Mouse (Mus musculus) stomach, embryonic 14.5 days (tissue): ENCODE measurements around the gene Bves. TPM values are rescaled to one million over a fixed set of nuclear protein-coding genes. Genes with fewer than 3 reads are reported as not detected.
"Not testable (repeated sequence)": the region's sequence is repeated elsewhere in the genome, so short reads cannot be mapped to it uniquely, and the experiment has no call there.

ENCODE experiments used
- ATAC-seq: fragments of 200-750 bp; cut with Nextera tagmentation; 2 replicates; pipeline ENCODE4 v1.8.0; 2017; ENCODE audit warnings: low read depth, moderate TSS enrichment; ENCODE audit not compliant: insufficient number of reproducible peaks, insufficient read depth, low FRiP score
- H3K27ac ChIP-seq: fragments of 300-500 bp; sonication (generic); 2 replicates; pipeline ENCODE4 v1.5.1; 2014; ENCODE audit warnings: mild to moderate bottlenecking, low read length, moderate library complexity, mixed read lengths
- H3K27me3 ChIP-seq: fragments of 300-500 bp; sonication (generic); 2 replicates; pipeline ENCODE4 v1.6.1; 2014; ENCODE audit warnings: low read length, control low read depth, mixed read lengths; ENCODE audit not compliant: control insufficient read depth, insufficient read depth
- H3K36me3 ChIP-seq: fragments of 300-500 bp; sonication (generic); 2 replicates; pipeline ENCODE4 v1.6.1; 2014; ENCODE audit warnings: mild to moderate bottlenecking, control low read depth, low read length, moderate library complexity, mixed read lengths; ENCODE audit not compliant: control insufficient read depth, insufficient read depth
- H3K4me1 ChIP-seq: fragments of 300-500 bp; sonication (generic); 2 replicates; pipeline ENCODE4 v1.6.1; 2014; ENCODE audit warnings: low read length, control low read depth, mixed read lengths; ENCODE audit not compliant: control insufficient read depth, insufficient read depth
- H3K4me2 ChIP-seq: fragments of 300-500 bp; sonication (generic); replicated peaks from 2 replicates; pipeline ENCODE4 v1.6.1; 2014; ENCODE audit warnings: low read depth, low read length, control low read depth
- H3K4me3 ChIP-seq: fragments of 300-500 bp; sonication (generic); 2 replicates; pipeline ENCODE4 v1.5.1; 2014; ENCODE audit warnings: low read depth, low read length, control low read depth
- H3K9ac ChIP-seq: fragments of 300-500 bp; sonication (generic); replicated peaks from 2 replicates; pipeline ENCODE4 v1.6.1; 2014; ENCODE audit warnings: low read depth, mild to moderate bottlenecking, control low read depth, low read length, moderate library complexity, mixed read lengths
- H3K9me3 ChIP-seq: fragments of 300-500 bp; sonication (generic); 2 replicates; pipeline ENCODE4 v1.6.1; 2016; ENCODE audit warnings: low read depth, low read length, control low read depth; ENCODE audit not compliant: control insufficient read depth
- WGBS: fragments of 180-500 bp; shearing (Covaris S2); extraction: QIAGEN DNeasy Blood & Tissue Kit; methylation state at CpG from one replicate; pipeline ENCODE4 v1.1.7; 2014; 5-methylcytosine and 5-hydroxymethylcytosine counted together
- polyA plus RNA-seq: library from polyadenylated mRNA; unstranded; fragments of >200 nt; fragmentation: Nextera tagmentation; extraction: Ambion mirVana; gene quantifications from 2 replicates; pipeline ENCODE4 v1.2.1, GENCODE M21; 2014

Gene Bves
- polyA plus RNA-seq = 6.0 and 7.4 TPM in 2 replicates

GRCm38 (mm10) chr10:45335434-45336422 is at the start of gene Bves:
TSS of gene Bves (plus strand) at chr10:45335772.
- no peaks in the 10 kb centered on the region for H3K4me1 ChIP-seq
- H3K4me2 ChIP-seq = peak within 1 kb of the TSS; percentile 90
- H3K27ac ChIP-seq = no peak within 1 kb of the TSS
- WGBS = 1% methylated on average over 107 of the region's 116 CpGs
- peak; percentile 87 for ATAC-seq
- 0 out of 2 replicates have a peak, but pooled peaks cover 7% of the 10 kb centered on the region for H3K27me3 ChIP-seq
- no peaks in the 10 kb centered on the region for H3K36me3 ChIP-seq
- H3K4me3 ChIP-seq = peak within 1 kb of the TSS; percentile 59
- H3K9ac ChIP-seq = peak within 1 kb of the TSS; percentile 53
- no peaks in the 10 kb centered on the region for H3K9me3 ChIP-seq

- peaks cover 12% of the 10 kb centered on the region; the same call in 1 of the 2 replicates for H3K27me3 ChIP-seq
- no peak overlapping the region for H3K9ac ChIP-seq
- no peaks in the 10 kb centered on the region for H3K9me3 ChIP-seq
- WGBS = 36% methylated on average over 7 of the region's 7 CpGs
- H3K4me3 ChIP-seq = no peak overlapping the region
- H3K4me2 ChIP-seq = no peak overlapping the region
- H3K27ac ChIP-seq = no peak overlapping the region
- no peaks in the 10 kb centered on the region for H3K36me3 ChIP-seq
- H3K4me1 ChIP-seq = no peaks in the 10 kb centered on the region
- no peak for ATAC-seq
These were observed 47.2 kb upstream of the Bves start for GRCm38 (mm10) chr10:45288351-45288750.

GRCm38 (mm10) chr10:45289218-45290105 is 46.1 kb upstream of the Bves start:
- peak; percentile 71; the same call in 1 of the 2 replicates for ATAC-seq
- peak overlapping the region; percentile 30 for H3K9ac ChIP-seq
- H3K4me2 ChIP-seq = peak overlapping the region; percentile 92
- H3K27ac ChIP-seq = no peak overlapping the region
- H3K27me3 ChIP-seq = peaks cover 12% of the 10 kb centered on the region; the same call in 1 of the 2 replicates
- no peaks in the 10 kb centered on the region for H3K9me3 ChIP-seq
- peak overlapping the region; percentile 56 for H3K4me3 ChIP-seq
- H3K4me1 ChIP-seq = no peaks in the 10 kb centered on the region
- 2% methylated on average over 71 of the region's 71 CpGs for WGBS
- H3K36me3 ChIP-seq = no peaks in the 10 kb centered on the region

- no peak overlapping the region for H3K4me2 ChIP-seq
- H3K9ac ChIP-seq = no peak overlapping the region
- 67% methylated on average over 5 of the region's 5 CpGs for WGBS
- no peak for ATAC-seq
- peaks cover 12% of the 10 kb centered on the region; the same call in 1 of the 2 replicates for H3K27me3 ChIP-seq
- no peaks in the 10 kb centered on the region for H3K36me3 ChIP-seq
- H3K4me1 ChIP-seq = no peaks in the 10 kb centered on the region
- H3K9me3 ChIP-seq = no peaks in the 10 kb centered on the region
- no peak overlapping the region for H3K27ac ChIP-seq
- no peak overlapping the region for H3K4me3 ChIP-seq
These were observed 45.0 kb upstream of the Bves start for GRCm38 (mm10) chr10:45290618-45291017.

GRCm38 (mm10) chr10:45292159-45292558 is 43.4 kb upstream of the Bves start:
- H3K9me3 ChIP-seq, H3K36me3 ChIP-seq, H3K4me3 ChIP-seq, H3K9ac ChIP-seq, H3K4me1 ChIP-seq, H3K4me2 ChIP-seq, H3K27ac ChIP-seq, ATAC-seq: not testable (repeated sequence)
- H3K27me3 ChIP-seq = peaks cover 12% of the 10 kb centered on the region; the same call in 1 of the 2 replicates
- WGBS = 52% methylated on average over 4 of the region's 4 CpGs

GRCm38 (mm10) chr10:45295093-45295492 is 40.5 kb upstream of the Bves start:
- Histone ChIP-seq H3K27me3 (0 out of 2 replicates have a peak, but pooled peaks cover 2% of the 10 kb centered on the region), H3K4me3 (no peak overlapping the region), H3K4me1 (no peaks in the 10 kb centered on the region), H3K4me2 (no peak overlapping the region), H3K36me3 (no peaks in the 10 kb centered on the region), H3K27ac (no peak overlapping the region), H3K9ac (no peak overlapping the region), H3K9me3 (no peaks in the 10 kb centered on the region)
- 82% methylated on average over 5 of the region's 5 CpGs for WGBS
- no peak for ATAC-seq

- Histone ChIP-seq H3K27me3 (no peaks in the 10 kb centered on the region), H3K4me2 (no peak overlapping the region), H3K27ac (no peak overlapping the region), H3K9me3 (no peaks in the 10 kb centered on the region), H3K4me1 (no peaks in the 10 kb centered on the region), H3K36me3 (no peaks in the 10 kb centered on the region), H3K9ac (no peak overlapping the region), H3K4me3 (no peak overlapping the region)
- WGBS = 79% methylated on average over 6 of the region's 6 CpGs
- ATAC-seq = no peak
These were observed 37.1 kb upstream of the Bves start for GRCm38 (mm10) chr10:45298503-45298902.

GRCm38 (mm10) chr10:45299509-45299908 is 36.1 kb upstream of the Bves start:
- H3K9ac ChIP-seq = no peak overlapping the region
- no peak overlapping the region for H3K4me3 ChIP-seq
- H3K27me3 ChIP-seq = no peaks in the 10 kb centered on the region
- no peaks in the 10 kb centered on the region for H3K4me1 ChIP-seq
- no peak for ATAC-seq
- H3K36me3 ChIP-seq = no peaks in the 10 kb centered on the region
- H3K27ac ChIP-seq = no peak overlapping the region
- WGBS = 82% methylated on average over 4 of the region's 4 CpGs
- no peak overlapping the region for H3K4me2 ChIP-seq
- H3K9me3 ChIP-seq = no peaks in the 10 kb centered on the region
